Mouse (Mus musculus) small intestine, adult 2 months (tissue): ENCODE measurements around the gene Hist2h2bb.

Experiments
- CTCF ChIP-seq: fragments of 200-500 bp; IDR thresholded peaks from 2 replicates; pipeline ENCODE4 v1.5.1; 2012; ENCODE audit warnings: low read depth, mild to moderate bottlenecking, control low read depth, inconsistent platforms, low read length, moderate library complexity, mixed read lengths; ENCODE audit not compliant: insufficient replicate concordance, insufficient read length; ENCODE audit errors: extremely low read depth
- POLR2A ChIP-seq: fragments of 200-500 bp; IDR thresholded peaks from 2 replicates; pipeline ENCODE4 v1.6.1; 2012; ENCODE audit warnings: low read depth, mild to moderate bottlenecking, control low read depth, inconsistent platforms, low read length, moderate library complexity

DNA sequence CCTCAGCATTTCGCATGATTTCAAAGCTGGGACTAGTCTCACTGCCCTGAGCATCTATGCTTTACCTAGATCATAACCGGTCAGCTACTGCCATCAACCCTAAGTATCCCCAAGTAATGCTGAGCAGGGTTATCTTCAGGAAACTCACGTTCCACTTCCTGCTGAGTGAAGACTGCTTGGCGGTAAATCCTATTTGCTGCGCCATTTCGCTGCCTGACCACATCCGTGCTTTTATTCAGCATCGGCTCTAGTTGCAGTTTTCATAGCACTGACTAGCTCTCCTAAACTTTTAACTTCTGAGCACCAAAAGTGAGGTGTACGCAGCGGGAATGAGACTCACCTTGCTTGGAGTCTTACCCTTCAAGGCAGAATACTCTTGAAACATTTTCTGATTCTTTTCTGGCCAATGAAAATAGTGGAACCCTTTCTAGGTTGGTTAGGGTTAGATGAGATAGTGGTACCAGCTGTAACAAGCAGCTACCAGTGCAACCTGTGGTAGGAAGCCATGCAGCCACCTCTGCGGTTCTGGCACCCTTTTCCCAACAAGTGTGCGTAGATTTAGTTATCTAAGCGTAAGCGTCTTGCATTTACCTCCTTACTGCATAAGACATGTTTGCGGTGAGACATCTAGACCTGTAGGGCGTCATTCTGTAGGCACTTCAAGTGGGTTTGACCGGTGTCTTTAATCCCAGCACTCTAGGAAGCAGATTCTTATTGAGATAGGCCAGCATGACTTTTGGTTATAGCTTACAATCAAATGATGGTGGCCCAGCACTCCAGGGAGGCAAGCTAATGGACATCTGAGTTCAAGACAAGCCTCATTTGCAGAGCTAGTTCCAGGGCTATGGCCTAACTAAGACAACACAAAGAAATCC is 4.3 kb downstream of the Hist2h2bb start:
- TF ChIP-seq CTCF (no peak), POLR2A (no peak)
